ENCODE assay signal across 17 mouse cellular contexts in the genomic region with DNA sequence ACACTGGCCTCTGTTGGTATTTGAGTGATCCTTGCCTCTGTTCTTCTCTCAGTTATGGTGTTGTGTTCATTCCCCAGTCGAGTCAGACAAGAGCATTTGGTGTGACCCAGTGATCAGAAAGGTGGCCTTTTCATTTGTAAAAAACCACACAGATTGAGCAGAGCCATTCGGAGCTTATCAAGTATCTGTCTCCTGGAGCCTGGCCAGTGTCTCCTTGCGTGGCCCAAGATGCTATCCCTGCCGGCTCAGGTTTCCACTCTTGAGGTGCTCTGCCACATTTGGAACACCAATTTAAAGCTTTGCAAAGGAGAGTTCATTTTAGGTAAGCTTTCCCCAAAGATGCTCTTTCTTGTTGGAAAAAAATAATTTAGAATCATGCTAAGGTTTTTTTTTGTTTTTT.
"Had no signal": no experiment of that assay in that cellular context is flagged by ENCODE, and none has a peak within 500 bp of the region (broad histone marks: within the 10 kb centered on the region; RNA-seq: fewer than 3 reads in every experiment).

No protein-coding gene starts in this region.

- H3K27me3 ChIP-seq: liver, embryonic 13.5 days; midbrain, embryonic 12.5 days; midbrain, embryonic 15.5 days; neural tube, embryonic 12.5 days; neural tube, embryonic 15.5 days; stomach, embryonic 15.5 days had no signal

- H3K4me3 ChIP-seq: left cerebral cortex, adult 2 months; liver, embryonic 13.5 days; midbrain, embryonic 12.5 days; midbrain, embryonic 15.5 days; neural tube, embryonic 12.5 days; neural tube, embryonic 15.5 days; stomach, embryonic 15.5 days had no signal

- H3K4me1 ChIP-seq: liver, embryonic 13.5 days; neural tube, embryonic 12.5 days; neural tube, embryonic 15.5 days; stomach, embryonic 15.5 days had no signal

- H3K27ac ChIP-seq: left cerebral cortex, adult 2 months; liver, embryonic 13.5 days; macrophage; midbrain, embryonic 12.5 days; midbrain, embryonic 15.5 days; neural tube, embryonic 12.5 days; neural tube, embryonic 15.5 days; stomach, embryonic 15.5 days had no signal

- DNase-seq: kidney, adult 9 months; kidney, postnatal 14 days; kidney, postnatal 4 days; layer of hippocampus, postnatal 36 days; liver, embryonic 13.5 days; lung, adult 2 months; retina, postnatal 1 day; right cerebral cortex, postnatal 25 days; spleen, adult 18-20 months; thymus, postnatal 25 days had no signal

- ATAC-seq: midbrain, embryonic 15.5 days had no signal
